Mouse (Mus musculus): ENCODE measurements around the gene Btg4.

DNA sequence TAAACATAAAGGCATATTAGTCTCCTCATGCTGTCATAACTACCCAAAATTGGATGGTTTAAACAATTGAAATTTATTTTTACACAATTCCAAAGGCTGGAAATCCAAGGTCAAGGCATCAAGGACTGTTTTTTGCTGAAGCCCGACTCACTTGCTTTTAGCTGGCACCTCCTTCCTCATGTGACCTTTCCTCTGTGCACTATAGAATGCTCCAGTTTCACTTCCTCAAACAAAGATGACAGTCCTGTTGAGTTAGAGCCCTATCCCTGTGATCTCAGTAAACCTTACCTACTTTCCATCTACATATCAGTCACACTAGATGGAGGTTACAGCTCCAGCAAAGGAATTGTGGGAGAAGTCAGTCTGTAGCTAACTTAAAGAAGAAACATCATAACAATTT, 30.6 kb upstream of the Btg4 start:
- TF ChIP-seq ZC3H11A (IDR thresholded peaks at IDR 0.05; ENCODE audit: low read depth, low read length) = no peak
- peak in 1 of 2 experiments; percentile 48; a peak in 1 of 4 replicates for TF ChIP-seq EP300 (IDR thresholded peaks at IDR 0.05; ENCODE audit: low read depth in 1 of 2, low read length in 2 of 2)
- no peak for TF ChIP-seq CTCF (IDR thresholded peaks at IDR 0.05 in 2 of 3, conservative IDR thresholded peaks at IDR 0.05 in 1 of 3; ENCODE audit: control insufficient read depth in 1 of 3, insufficient read depth in 1 of 3, low read depth in 2 of 3, low read length in 3 of 3, poor library complexity in 1 of 3, severe bottlenecking in 1 of 3)
- peak; percentile 51; the same call in 1 of the 2 replicates for TF ChIP-seq BHLHE40 (IDR thresholded peaks at IDR 0.05; ENCODE audit: borderline replicate concordance, low read depth, low read length)
- no peak for TF ChIP-seq TBP (IDR thresholded peaks at IDR 0.05; ENCODE audit: low read depth, low read length)
- TF ChIP-seq POLR2A (IDR thresholded peaks at IDR 0.05; ENCODE audit: control insufficient read depth in 1 of 2, insufficient read depth in 1 of 2, low read depth in 1 of 2, low read length in 2 of 2, poor library complexity in 1 of 2) = no peak

Measured in MEL (cell line).